Mouse (Mus musculus): ENCODE measurements around the gene Map7d1.

- no peak for TF ChIP-seq CTCF (IDR thresholded peaks at IDR 0.05; ENCODE audit: borderline replicate concordance, insufficient read depth, low read depth, low read length)
- TF ChIP-seq POLR2A (IDR thresholded peaks at IDR 0.05; ENCODE audit: borderline replicate concordance, insufficient read depth, low read length), result no peak
Observed at GRCm38 (mm10) chr4:126288085-126288666, 32.0 kb upstream of the Map7d1 start.

All from cerebellum, adult 2 months (tissue).